Mouse (Mus musculus): ENCODE data around the gene Ptger4.

DNA sequence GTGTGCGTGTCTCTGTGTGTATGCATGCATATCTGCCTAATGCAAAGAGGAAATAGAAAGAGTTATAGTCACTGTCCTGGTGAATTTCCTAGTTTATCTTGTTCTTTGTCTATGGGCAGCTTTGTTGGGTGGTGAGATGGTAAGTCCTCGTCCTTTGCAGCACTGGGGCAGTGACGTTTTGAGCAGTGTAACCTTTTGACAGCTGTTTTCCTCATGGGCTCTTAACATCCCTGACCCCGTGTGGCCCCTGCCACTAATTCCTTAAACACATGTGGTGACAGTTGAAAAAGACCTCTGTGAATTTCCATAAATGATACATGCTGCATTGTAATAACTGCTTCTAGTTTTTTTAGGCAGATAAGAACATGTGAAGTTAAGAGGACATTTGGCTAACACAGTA is 47.3 kb downstream of the Ptger4 start:
- no peak for TF ChIP-seq CTCF (IDR thresholded peaks at IDR 0.05; ENCODE audit: low read depth)
- no peak for TF ChIP-seq EP300 (IDR thresholded peaks at IDR 0.05; ENCODE audit: low read depth)

All from heart, postnatal 0 days (tissue).